Mouse (Mus musculus) MEL (cell line): ENCODE data around the gene Fam50a. TPM values are rescaled to one million over a fixed set of nuclear protein-coding genes. Genes with fewer than 3 reads are reported as not detected.

ENCODE experiments used
- DNase-seq: peaks from one replicate; pipeline ENCODE4 v3.0.0; 2011; ENCODE audit warnings: low read depth, low spot score
- H3K27ac ChIP-seq: 2 replicates; pipeline ENCODE4 v1.5.1; 2012; ENCODE audit warnings: low read depth, mild to moderate bottlenecking, control low read depth, low read length, moderate library complexity; ENCODE audit not compliant: control insufficient read depth
- H3K27me3 ChIP-seq, 2 experiments: fragments of 150-350 bp in 1 of 2; sonication (generic) in 1 of 2; 2 replicates each; pipeline ENCODE4 v1.6.1; 2012; ENCODE audit warnings: low read length in 2 of 2, mild to moderate bottlenecking in 2 of 2, improper control_type of control experiment in 1 of 2, moderate library complexity in 1 of 2; ENCODE audit not compliant: insufficient read depth in 2 of 2, control insufficient read depth in 1 of 2
- H3K36me3 ChIP-seq, 2 experiments: 2 replicates each; pipeline ENCODE4 v1.6.1; 2012 to 2014; ENCODE audit warnings: low read length in 2 of 2, improper control_type of control experiment in 1 of 2, inconsistent platforms in 1 of 2, mild to moderate bottlenecking in 1 of 2; ENCODE audit not compliant: insufficient read depth in 2 of 2, control insufficient read depth in 1 of 2
- H3K4me1 ChIP-seq, 2 experiments: fragments of 150-350 bp in 1 of 2; sonication (generic) in 1 of 2; 2 replicates each; pipeline ENCODE4 v1.6.1; 2012; ENCODE audit warnings: low read length in 2 of 2, improper control_type of control experiment in 1 of 2, mild to moderate bottlenecking in 1 of 2; ENCODE audit not compliant: insufficient read depth in 2 of 2, control insufficient read depth in 1 of 2
- H3K4me3 ChIP-seq, 2 experiments: fragments of 150-350 bp in 1 of 2; sonication (generic) in 1 of 2; 2 replicates each; pipeline ENCODE4 v1.5.1; 2012; ENCODE audit warnings: low read depth in 2 of 2, low read length in 2 of 2, mild to moderate bottlenecking in 2 of 2, moderate library complexity in 2 of 2, control low read depth in 1 of 2, improper control_type of control experiment in 1 of 2; ENCODE audit not compliant: control insufficient read depth in 1 of 2, insufficient read depth in 1 of 2
- H3K79me2 ChIP-seq: 2 replicates; pipeline ENCODE4 v1.6.1; 2012; ENCODE audit warnings: mild to moderate bottlenecking, low read length, moderate library complexity; ENCODE audit not compliant: control insufficient read depth, poor library complexity, insufficient read depth
- H3K9ac ChIP-seq: 2 replicates; pipeline ENCODE4 v1.6.1; 2012; ENCODE audit warnings: low read depth, mild to moderate bottlenecking, control low read depth, low read length, moderate library complexity; ENCODE audit not compliant: control insufficient read depth, poor library complexity, severe bottlenecking
- H3K9me3 ChIP-seq: fragments of 150-350 bp; sonication (generic); replicated peaks from 2 replicates; pipeline ENCODE4 v1.6.1; 2012; ENCODE audit warnings: mild to moderate bottlenecking, low read length, improper control_type of control experiment, moderate library complexity; ENCODE audit not compliant: insufficient read depth
- BHLHE40 ChIP-seq: IDR thresholded peaks from 2 replicates; pipeline ENCODE4 v1.6.1; 2012; ENCODE audit warnings: low read depth, mild to moderate bottlenecking, inconsistent platforms, low read length, improper control_type of control experiment, borderline replicate concordance
- CHD1 ChIP-seq: IDR thresholded peaks from 2 replicates; pipeline ENCODE4 v1.6.1; 2012; ENCODE audit warnings: low read depth, mild to moderate bottlenecking, inconsistent platforms, low read length, improper control_type of control experiment
- CHD2 ChIP-seq: IDR thresholded peaks from 2 replicates; pipeline ENCODE4 v1.6.1; 2011; ENCODE audit warnings: low read length, improper control_type of control experiment
- CTCF ChIP-seq, 3 experiments: IDR thresholded peaks in 2 of 3; conservative IDR thresholded peaks in 1 of 3; 2 replicates each; pipeline ENCODE4 v1.5.1; 2011 to 2012; ENCODE audit warnings: low read length in 3 of 3, low read depth in 2 of 3, mild to moderate bottlenecking in 2 of 3, improper control_type of control experiment in 1 of 3, inconsistent platforms in 1 of 3, mixed read lengths in 1 of 3, moderate library complexity in 1 of 3; ENCODE audit not compliant: control insufficient read depth in 1 of 3, insufficient read depth in 1 of 3, poor library complexity in 1 of 3, severe bottlenecking in 1 of 3
- E2F4 ChIP-seq: IDR thresholded peaks from 2 replicates; pipeline ENCODE4 v1.6.1; 2011; ENCODE audit warnings: low read depth, low read length, improper control_type of control experiment, borderline replicate concordance
- ELF1 ChIP-seq: IDR thresholded peaks from 2 replicates; pipeline ENCODE4 v1.6.1; 2014; ENCODE audit warnings: low read depth, mild to moderate bottlenecking, inconsistent platforms, low read length, improper control_type of control experiment, moderate library complexity
- EP300 ChIP-seq, 2 experiments: IDR thresholded peaks; 2 replicates each; pipeline ENCODE4 v1.6.1; 2011; ENCODE audit warnings: improper control_type of control experiment in 2 of 2, low read length in 2 of 2, low read depth in 1 of 2, mild to moderate bottlenecking in 1 of 2
- ETS1 ChIP-seq: IDR thresholded peaks from 2 replicates; pipeline ENCODE4 v1.6.1; 2012; ENCODE audit warnings: low read depth, mild to moderate bottlenecking, inconsistent platforms, low read length, improper control_type of control experiment, moderate library complexity
- GABPA ChIP-seq: IDR thresholded peaks from 2 replicates; pipeline ENCODE4 v1.6.1; 2012; ENCODE audit warnings: low read depth, mild to moderate bottlenecking, inconsistent platforms, low read length, improper control_type of control experiment, moderate library complexity
- HCFC1 ChIP-seq: IDR thresholded peaks from 2 replicates; pipeline ENCODE4 v1.6.1; 2012; ENCODE audit warnings: low read depth, mild to moderate bottlenecking, inconsistent platforms, low read length, improper control_type of control experiment, moderate library complexity
- KAT2A ChIP-seq: conservative IDR thresholded peaks from 2 replicates; pipeline ENCODE4 v1.6.1; 2012; ENCODE audit warnings: low read depth, low read length, improper control_type of control experiment, inconsistent platforms
- MAFK ChIP-seq: IDR thresholded peaks from 2 replicates; pipeline ENCODE4 v1.6.1; 2011; ENCODE audit warnings: low read depth, mild to moderate bottlenecking, low read length, improper control_type of control experiment, borderline replicate concordance
- MAZ ChIP-seq: IDR thresholded peaks from 2 replicates; pipeline ENCODE4 v1.6.1; 2012; ENCODE audit warnings: low read depth, mild to moderate bottlenecking, inconsistent platforms, low read length, improper control_type of control experiment
- MEF2A ChIP-seq: IDR thresholded peaks from 2 replicates; pipeline ENCODE4 v1.6.1; 2014; ENCODE audit warnings: low read depth, mild to moderate bottlenecking, inconsistent platforms, low read length, improper control_type of control experiment; ENCODE audit not compliant: poor library complexity, insufficient replicate concordance, severe bottlenecking; ENCODE audit errors: extremely low read depth
- MXI1 ChIP-seq: IDR thresholded peaks from 2 replicates; pipeline ENCODE4 v1.6.1; 2011; ENCODE audit warnings: mild to moderate bottlenecking, low read depth, low read length, improper control_type of control experiment
- MYB ChIP-seq: IDR thresholded peaks from 2 replicates; pipeline ENCODE4 v1.6.1; 2011; ENCODE audit warnings: mild to moderate bottlenecking, low read depth, low read length, improper control_type of control experiment
- MYC ChIP-seq: IDR thresholded peaks from 2 replicates; pipeline ENCODE4 v1.6.1; 2011; ENCODE audit warnings: low read depth, mild to moderate bottlenecking, low read length, improper control_type of control experiment, moderate library complexity
- NELFE ChIP-seq: IDR thresholded peaks from 2 replicates; pipeline ENCODE4 v1.6.1; 2011; ENCODE audit warnings: low read depth, low read length, improper control_type of control experiment
- NRF1 ChIP-seq: IDR thresholded peaks from 2 replicates; pipeline ENCODE4 v1.6.1; 2014; ENCODE audit warnings: low read depth, mild to moderate bottlenecking, inconsistent platforms, low read length, improper control_type of control experiment, moderate library complexity; ENCODE audit not compliant: poor library complexity, insufficient read depth, severe bottlenecking
- POLR2A ChIP-seq, 2 experiments: IDR thresholded peaks; 2 replicates each; pipeline ENCODE4 v1.6.1; 2011 to 2012; ENCODE audit warnings: low read length in 2 of 2, mild to moderate bottlenecking in 2 of 2, control low read depth in 1 of 2, improper control_type of control experiment in 1 of 2, low read depth in 1 of 2, moderate library complexity in 1 of 2; ENCODE audit not compliant: control insufficient read depth in 1 of 2, insufficient read depth in 1 of 2, poor library complexity in 1 of 2
- POLR2AphosphoS2 ChIP-seq: IDR thresholded peaks from 2 replicates; pipeline ENCODE4 v1.6.1; 2011; ENCODE audit warnings: low read length, improper control_type of control experiment
- POLR2AphosphoS5 ChIP-seq: IDR thresholded peaks from 2 replicates; pipeline ENCODE4 v1.6.1; 2012; ENCODE audit warnings: low read depth, borderline replicate concordance, mild to moderate bottlenecking, inconsistent platforms, low read length, moderate library complexity, mixed read lengths
- RAD21 ChIP-seq: IDR thresholded peaks from 2 replicates; pipeline ENCODE4 v1.6.1; 2011; ENCODE audit warnings: mild to moderate bottlenecking, low read depth, low read length, improper control_type of control experiment
- RCOR1 ChIP-seq: IDR thresholded peaks from 2 replicates; pipeline ENCODE4 v1.6.1; 2012; ENCODE audit warnings: low read depth, mild to moderate bottlenecking, inconsistent platforms, low read length, improper control_type of control experiment
- SIN3A ChIP-seq: IDR thresholded peaks from 2 replicates; pipeline ENCODE4 v1.6.1; 2012; ENCODE audit warnings: low read length, improper control_type of control experiment, inconsistent platforms
- SMC3 ChIP-seq: IDR thresholded peaks from 2 replicates; pipeline ENCODE4 v1.6.1; 2011; ENCODE audit warnings: low read depth, low read length, improper control_type of control experiment
- TAL1 ChIP-seq: IDR thresholded peaks from 2 replicates; pipeline ENCODE4 v1.6.1; 2012; ENCODE audit warnings: mild to moderate bottlenecking, inconsistent platforms, low read length, moderate library complexity, mixed read lengths
- TBP ChIP-seq: IDR thresholded peaks from 2 replicates; pipeline ENCODE4 v1.8.0; 2011; ENCODE audit warnings: low read depth, low read length, improper control_type of control experiment
- TCF12 ChIP-seq: IDR thresholded peaks from 2 replicates; pipeline ENCODE4 v1.6.1; 2014; ENCODE audit warnings: low read depth, mild to moderate bottlenecking, inconsistent platforms, low read length, improper control_type of control experiment, moderate library complexity
- UBTF ChIP-seq: IDR thresholded peaks from 2 replicates; pipeline ENCODE4 v1.6.1; 2012; ENCODE audit warnings: low read depth, mild to moderate bottlenecking, inconsistent platforms, low read length, improper control_type of control experiment, moderate library complexity, borderline replicate concordance; ENCODE audit not compliant: insufficient read depth
- USF1 ChIP-seq: IDR thresholded peaks from 2 replicates; pipeline ENCODE4 v1.6.1; 2014; ENCODE audit warnings: low read depth, mild to moderate bottlenecking, inconsistent platforms, low read length, improper control_type of control experiment, moderate library complexity
- USF2 ChIP-seq, 2 experiments: IDR thresholded peaks; 2 replicates each; pipeline ENCODE4 v1.6.1; 2011 to 2012; ENCODE audit warnings: improper control_type of control experiment in 2 of 2, low read length in 2 of 2, borderline replicate concordance in 1 of 2, inconsistent platforms in 1 of 2, low read depth in 1 of 2, mild to moderate bottlenecking in 1 of 2; ENCODE audit not compliant: insufficient read depth in 1 of 2
- ZC3H11A ChIP-seq: IDR thresholded peaks from 2 replicates; pipeline ENCODE4 v1.6.1; 2012; ENCODE audit warnings: low read depth, mild to moderate bottlenecking, inconsistent platforms, low read length, improper control_type of control experiment
- ZKSCAN1 ChIP-seq: IDR thresholded peaks from 2 replicates; pipeline ENCODE4 v1.6.1; 2012; ENCODE audit warnings: low read depth, mild to moderate bottlenecking, inconsistent platforms, low read length, improper control_type of control experiment, moderate library complexity
- ZMIZ1 ChIP-seq: IDR thresholded peaks from 2 replicates; pipeline ENCODE4 v1.6.1; 2012; ENCODE audit warnings: low read depth, mild to moderate bottlenecking, inconsistent platforms, low read length, improper control_type of control experiment, moderate library complexity
- ZNF384 ChIP-seq: IDR thresholded peaks from 2 replicates; pipeline ENCODE4 v1.6.1; 2012; ENCODE audit warnings: low read depth, mild to moderate bottlenecking, inconsistent platforms, low read length, improper control_type of control experiment
- polyA plus RNA-seq, 2 experiments: library from polyadenylated mRNA; stranded (reverse) in 1 of 2; unstranded in 1 of 2; fragments of >175 nt in 1 of 2; fragments of >200 nt in 1 of 2; gene quantifications; 2 replicates each; pipeline versions ENCODE4 v1.2.1 to v1.2.4; 2012; ENCODE audit warnings: low replicate concordance in 2 of 2, low read depth in 1 of 2; ENCODE audit not compliant: insufficient read length in 2 of 2, insufficient read depth in 1 of 2, missing spikeins in 1 of 2
- total RNA-seq: library from RNA; depleted of rRNA; stranded (reverse); fragments of 300-350 nt; gene quantifications from 2 replicates; pipeline ENCODE4 v1.2.3, GENCODE M21; 2012

Gene Fam50a
- total and polyA plus RNA-seq, 3 experiments = 46.3 to 107 (median 64.8) TPM

- no peaks in the 10 kb centered on the region for H3K27me3 ChIP-seq
- peak overlapping the region; percentile 72 to 76 for H3K4me3 ChIP-seq
- peak overlapping the region; percentile 85 for H3K27ac ChIP-seq
- no peaks in the 10 kb centered on the region for H3K9me3 ChIP-seq
- peaks cover 0 to 11% of the 10 kb centered on the region in 2 experiments; a peak in 3 of 4 replicates for H3K36me3 ChIP-seq
- peaks cover 0 to 11% of the 10 kb centered on the region in 2 experiments; a peak in 2 of 4 replicates for H3K4me1 ChIP-seq
- H3K9ac ChIP-seq = peak overlapping the region; percentile 86
- DNase-seq = peak; percentile 92
- H3K79me2 ChIP-seq = peaks cover 13% of the 10 kb centered on the region
- no peak for TF ChIP-seq EP300 (IDR thresholded peaks at IDR 0.05; ENCODE audit: low read depth in 1 of 2, low read length in 2 of 2)
- no peak for TF ChIP-seq ETS1
- TF ChIP-seq CHD1 = no peak
- TF ChIP-seq POLR2AphosphoS2 = peak; percentile 61; the same call in 1 of the 2 replicates
- TF ChIP-seq E2F4 = no peak
- no peak for TF ChIP-seq MEF2A
- TF ChIP-seq TBP = peak; percentile 81
- TF ChIP-seq ZKSCAN1 = no peak
- no peak for TF ChIP-seq POLR2AphosphoS5
- no peak for TF ChIP-seq USF2 (IDR thresholded peaks at IDR 0.05; ENCODE audit: borderline replicate concordance in 1 of 2, insufficient read depth in 1 of 2, low read depth in 1 of 2, low read length in 2 of 2)
- no peak for TF ChIP-seq CTCF (IDR thresholded peaks at IDR 0.05 in 2 of 3, conservative IDR thresholded peaks at IDR 0.05 in 1 of 3; ENCODE audit: control insufficient read depth in 1 of 3, insufficient read depth in 1 of 3, low read depth in 2 of 3, low read length in 3 of 3, poor library complexity in 1 of 3, severe bottlenecking in 1 of 3)
- TF ChIP-seq ZC3H11A = no peak
- no peak for TF ChIP-seq RAD21
- no peak for TF ChIP-seq USF1
- peak; percentile 47; the same call in 1 of the 2 replicates for TF ChIP-seq TCF12
- TF ChIP-seq MAFK = no peak
- TF ChIP-seq GABPA = no peak
- TF ChIP-seq CHD2 = no peak
- no peak for TF ChIP-seq RCOR1
- TF ChIP-seq MAZ = peak; percentile 47
- peak; percentile 81 for TF ChIP-seq SIN3A
- TF ChIP-seq MYC = no peak; the same call in 1 of the 2 replicates
- TF ChIP-seq ELF1 = peak; percentile 60; the same call in 1 of the 2 replicates
- no peak for TF ChIP-seq NRF1
- TF ChIP-seq NELFE = peak; percentile 87
- TF ChIP-seq UBTF = no peak
- TF ChIP-seq SMC3 = no peak
- TF ChIP-seq ZNF384 = no peak
- TF ChIP-seq KAT2A = peak; percentile 61; the same call in 1 of the 2 replicates
- peak; percentile 83 for TF ChIP-seq HCFC1
- TF ChIP-seq MXI1 = peak; percentile 73
- peak; percentile 68 to 84; a peak in 3 of 4 replicates for TF ChIP-seq POLR2A (IDR thresholded peaks at IDR 0.05; ENCODE audit: control insufficient read depth in 1 of 2, insufficient read depth in 1 of 2, low read depth in 1 of 2, low read length in 2 of 2, poor library complexity in 1 of 2)
- TF ChIP-seq MYB = no peak
- no peak for TF ChIP-seq TAL1
- TF ChIP-seq ZMIZ1 = peak; percentile 79
- no peak for TF ChIP-seq BHLHE40
These were observed 30.3 kb upstream of the Fam50a start for GRCm38 (mm10) chrX:74282395-74283091.
